Mouse (Mus musculus): ENCODE data around the gene Krt78.
"Not testable (repeated sequence)": the region's sequence is repeated elsewhere in the genome, so short reads cannot be mapped to it uniquely, and the experiment has no call there.

Gene Krt78

GRCm38 (mm10) chr15:101954187-101954586 is at the start of gene Krt78:
Gene Krt78, minus strand, starts transcription at chr15:101954287.
- no peak for DNase-seq (ENCODE audit: low spot score in 2 of 2)

DNA sequence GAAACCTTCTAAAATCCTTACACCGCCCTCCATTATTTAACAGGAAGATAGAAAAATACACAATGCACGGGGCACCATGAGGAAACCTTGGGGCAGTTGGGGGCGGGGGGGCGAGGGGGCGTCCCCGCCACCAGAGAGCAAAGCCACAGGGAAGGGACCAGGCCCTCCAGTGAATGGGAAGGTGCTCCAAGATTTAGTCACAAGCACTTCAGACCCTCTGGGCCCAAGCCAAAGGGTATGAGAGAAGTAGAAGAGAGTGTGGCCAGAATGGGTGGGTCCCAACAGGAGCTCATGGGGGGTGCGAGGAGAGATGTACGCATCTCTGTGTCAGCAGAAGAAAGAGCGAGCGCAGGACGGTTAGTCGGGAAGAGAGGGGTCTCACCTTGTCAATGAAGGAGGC is 49.4 kb upstream of the Krt78 start:
- DNase-seq (ENCODE audit: low spot score in 2 of 2), result no peak

DNA sequence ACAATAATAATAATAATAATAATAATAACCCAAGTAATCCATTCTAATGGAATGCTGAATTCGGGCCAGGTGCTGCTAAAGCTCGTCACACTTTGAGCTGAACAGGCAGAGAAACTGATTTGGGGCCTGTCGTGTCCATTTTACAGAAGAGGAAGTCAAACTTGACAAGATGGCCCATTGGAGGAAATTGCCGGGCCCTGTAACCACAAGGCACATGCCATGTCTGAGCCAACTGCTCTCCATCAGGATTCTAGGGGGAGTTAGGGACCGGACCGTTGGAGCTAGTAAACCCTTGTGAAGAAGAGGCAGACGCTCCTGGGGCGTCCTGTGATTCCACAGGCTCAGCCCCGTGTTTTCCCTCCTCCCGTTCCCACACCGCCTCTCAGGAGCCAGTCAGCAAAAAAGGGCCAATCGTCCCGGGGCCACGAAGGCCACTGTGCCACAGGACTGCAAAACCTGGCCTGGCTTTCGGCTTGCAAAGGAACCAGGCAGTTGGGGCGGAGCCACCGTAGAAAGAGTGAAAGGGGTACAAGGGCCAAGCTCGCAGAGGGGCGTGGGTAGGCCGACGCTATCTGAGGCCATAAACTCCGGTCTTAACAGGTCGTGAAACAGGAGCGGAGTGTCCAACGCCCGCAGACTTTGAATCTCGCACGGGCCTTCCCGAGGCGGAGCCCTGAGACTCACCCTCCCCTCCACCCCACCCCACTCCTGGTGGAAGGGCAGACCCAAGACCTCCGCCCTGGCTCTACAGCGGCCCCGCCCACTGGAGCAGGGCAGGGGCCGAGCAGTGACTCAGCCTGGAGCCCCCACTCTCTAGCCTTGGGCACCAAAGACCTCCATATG is 48.8 kb upstream of the Krt78 start:
- no peak for DNase-seq (ENCODE audit: low spot score in 2 of 2)

- DNase-seq (ENCODE audit: low spot score in 2 of 2), result no peak
Measured at GRCm38 (mm10) chr15:101999676-102000335, 45.7 kb upstream of the Krt78 start.

DNA sequence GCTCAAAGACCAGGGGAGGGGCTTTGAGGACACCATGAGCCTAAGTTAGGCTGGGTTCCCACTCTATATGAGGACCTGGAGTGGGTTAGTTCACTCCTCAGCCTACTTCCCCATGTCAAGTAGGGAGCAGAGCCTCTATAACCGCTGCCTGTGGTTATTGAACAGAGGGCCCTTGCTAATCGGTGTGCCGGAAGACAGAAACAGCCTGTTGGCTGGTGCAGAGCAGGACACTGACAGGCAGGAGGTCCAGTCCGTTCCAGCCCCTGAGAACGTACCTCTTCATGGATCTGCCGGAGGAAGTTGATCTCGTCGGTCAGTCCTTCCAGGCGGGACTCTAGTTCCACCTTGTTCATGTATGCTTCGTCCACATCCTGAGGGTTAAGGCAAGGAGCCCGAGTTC is 45.1 kb upstream of the Krt78 start:
- no peak for DNase-seq (ENCODE audit: low spot score in 2 of 2)

- DNase-seq (ENCODE audit: low spot score in 2 of 2), result not testable (repeated sequence)
Measured at GRCm38 (mm10) chr15:101996450-101997078, 42.5 kb upstream of the Krt78 start.

GRCm38 (mm10) chr15:101995484-101996236 is 41.6 kb upstream of the Krt78 start:
- DNase-seq (ENCODE audit: low spot score in 2 of 2), result no peak

DNA sequence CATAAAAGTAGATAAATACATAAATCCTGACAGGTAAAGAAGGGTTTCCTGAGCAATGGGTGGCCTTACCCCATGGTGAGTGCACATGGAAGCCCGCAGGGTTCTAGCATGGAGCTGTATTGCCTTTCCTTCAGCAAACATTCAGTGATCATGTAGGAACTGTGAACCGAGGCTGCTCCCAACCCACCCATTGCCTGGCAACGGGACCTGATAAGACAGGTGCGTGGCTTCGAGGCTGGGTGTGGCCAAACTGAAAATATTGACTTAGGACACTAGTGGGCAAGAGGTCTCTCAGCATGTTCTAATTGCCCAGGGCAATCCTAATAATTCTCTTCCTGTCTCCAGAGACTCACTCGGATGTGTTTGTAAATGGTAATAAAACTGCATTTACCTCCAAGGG is 40.3 kb upstream of the Krt78 start:
- DNase-seq (ENCODE audit: low spot score in 2 of 2), result no peak

- DNase-seq (ENCODE audit: low spot score in 2 of 2), result no peak
Measured at GRCm38 (mm10) chr15:101990946-101991345, 36.9 kb upstream of the Krt78 start.

DNA sequence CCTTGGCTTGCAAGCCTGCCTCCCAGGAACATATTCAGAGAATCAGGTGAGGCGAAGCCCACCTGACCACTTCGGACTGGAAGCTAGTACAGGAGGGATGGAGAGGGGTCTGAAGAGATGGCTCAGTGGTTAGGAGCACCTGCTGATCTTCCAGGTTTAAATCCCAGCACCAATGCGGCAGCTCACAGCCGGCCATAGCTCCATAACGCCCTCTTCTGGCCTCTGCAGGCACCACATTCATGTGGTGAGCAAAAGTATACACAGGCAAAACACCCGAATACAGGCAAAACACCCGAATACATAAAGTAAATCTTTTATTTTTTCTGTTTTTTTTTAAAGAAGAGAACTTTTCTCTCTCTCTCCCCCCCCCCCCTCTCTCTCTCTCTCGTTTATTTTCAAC is 34.6 kb upstream of the Krt78 start:
- no peak for DNase-seq (ENCODE audit: low spot score in 2 of 2)

GRCm38 (mm10) chr15:101988119-101988518 is 34.0 kb upstream of the Krt78 start:
- DNase-seq (ENCODE audit: low spot score in 2 of 2), result peak; percentile 74 to 81

DNA sequence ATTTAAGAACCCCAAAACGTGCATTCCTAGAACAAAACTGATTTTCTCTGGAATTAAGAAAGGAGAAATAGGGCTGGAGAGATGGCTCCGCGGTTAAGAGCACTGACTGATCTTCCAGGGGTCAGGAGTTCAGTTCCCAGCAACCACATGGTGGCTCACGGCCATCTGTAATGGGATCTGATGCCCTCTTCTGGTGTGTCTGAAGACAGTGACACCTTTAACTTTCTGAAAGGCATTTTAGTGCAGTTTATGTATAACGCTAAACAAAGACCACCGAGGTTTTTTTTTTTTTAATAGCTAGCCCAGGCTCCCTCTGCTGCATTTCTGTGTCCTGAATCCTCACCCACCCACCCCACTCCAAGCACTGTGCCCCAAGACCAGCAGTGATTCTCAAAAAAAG is 30.7 kb upstream of the Krt78 start:
- no peak for DNase-seq (ENCODE audit: low spot score in 2 of 2)

- peak; percentile 77 to 81 for DNase-seq (ENCODE audit: low spot score in 2 of 2)
Measured at GRCm38 (mm10) chr15:101983949-101984601, 30.0 kb upstream of the Krt78 start.

DNA sequence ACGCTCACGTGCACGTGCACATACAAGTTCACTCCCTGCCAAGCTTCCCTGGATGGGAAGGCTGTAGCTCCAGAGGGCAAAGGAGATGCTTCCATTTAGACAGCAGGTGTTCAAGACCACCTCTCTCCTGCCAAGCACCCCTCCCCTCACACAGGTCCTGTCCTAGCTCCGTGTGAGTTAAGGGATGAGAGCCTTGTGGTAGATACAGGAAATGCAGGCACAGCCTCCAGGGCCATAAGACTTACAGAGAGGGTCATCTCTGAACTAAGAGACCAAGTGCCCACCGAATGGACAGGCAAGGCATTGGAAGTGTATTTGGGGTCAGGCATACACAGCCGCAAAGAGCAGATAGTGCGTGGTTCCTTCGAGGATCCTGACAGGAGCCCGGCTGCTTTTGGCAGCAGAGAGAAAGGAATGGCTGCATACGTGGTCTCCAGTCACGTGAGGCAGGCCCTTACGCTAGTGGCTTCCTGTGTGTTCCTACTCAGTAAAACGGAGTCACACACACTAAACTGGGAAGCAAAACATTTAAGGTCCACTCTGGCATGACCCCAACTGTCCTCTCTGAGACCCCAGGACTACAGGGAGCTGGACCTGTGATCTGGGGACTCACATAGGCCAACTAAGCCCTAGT is 29.3 kb upstream of the Krt78 start:
- DNase-seq (ENCODE audit: low spot score in 2 of 2), result no peak

DNA sequence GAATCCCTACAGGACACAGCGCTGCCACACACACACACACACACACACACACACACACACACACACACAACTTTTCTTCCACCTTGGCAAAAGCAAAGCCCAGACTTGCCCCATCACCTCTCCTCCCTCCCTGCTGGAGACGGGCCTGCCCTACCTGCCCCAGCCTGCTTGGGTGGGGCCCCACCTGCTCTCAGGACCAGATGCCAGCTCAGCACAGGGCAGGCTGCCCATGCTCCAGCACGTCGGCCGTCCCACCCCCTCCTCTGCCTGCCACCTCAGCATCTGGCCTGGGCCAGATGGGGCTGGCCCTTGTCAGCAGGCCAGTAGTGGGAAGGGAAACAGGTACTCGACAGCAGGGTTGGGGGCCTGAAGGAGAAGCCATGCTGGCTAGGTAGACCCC is 26.8 kb upstream of the Krt78 start:
- no peak for DNase-seq (ENCODE audit: low spot score in 2 of 2)

- DNase-seq (ENCODE audit: low spot score in 2 of 2), result peak; percentile 73 to 77
Measured at GRCm38 (mm10) chr15:101977043-101977726, 23.1 kb upstream of the Krt78 start.

GRCm38 (mm10) chr15:101976641-101977040 is 22.6 kb upstream of the Krt78 start:
- DNase-seq (ENCODE audit: low spot score in 2 of 2), result no peak

DNA sequence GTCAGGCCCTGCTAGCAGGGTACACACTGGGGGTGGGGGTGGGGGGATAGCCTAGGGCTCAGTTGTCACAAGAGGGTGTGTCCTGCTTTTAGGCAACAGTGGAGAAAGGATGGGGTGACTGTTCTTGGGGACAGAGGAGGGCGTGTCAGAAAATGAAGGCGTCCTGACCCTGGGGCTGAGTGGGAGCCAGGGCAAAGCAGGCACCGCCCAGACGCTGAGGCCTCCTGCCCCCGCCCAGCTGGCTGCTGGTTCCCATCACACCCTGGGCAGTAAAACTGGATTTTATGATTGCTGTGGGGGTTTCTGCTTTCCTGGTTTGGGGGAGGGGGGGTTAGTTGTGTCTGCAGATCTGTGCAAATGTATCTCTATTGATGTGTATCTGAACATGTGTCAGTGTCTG is 21.9 kb upstream of the Krt78 start:
- DNase-seq (ENCODE audit: low spot score in 2 of 2), result no peak

- DNase-seq (ENCODE audit: low spot score in 2 of 2), result no peak
Measured at GRCm38 (mm10) chr15:101974083-101974845, 20.2 kb upstream of the Krt78 start.
